Mouse (Mus musculus): Measurements from ENCODE around the gene Calm1.
"Not testable (repeated sequence)": the region's sequence is repeated elsewhere in the genome, so short reads cannot be mapped to it uniquely, and the experiment has no call there.

Calm1 gene

GRCm38 (mm10) chr12:100198967-100199660 is at the start of gene Calm1:
TSS of gene Calm1 (plus strand) at chr12:100199435.
- peak; percentile 94 to 96 for DNase-seq (ENCODE audit: low spot score in 2 of 2)

DNA sequence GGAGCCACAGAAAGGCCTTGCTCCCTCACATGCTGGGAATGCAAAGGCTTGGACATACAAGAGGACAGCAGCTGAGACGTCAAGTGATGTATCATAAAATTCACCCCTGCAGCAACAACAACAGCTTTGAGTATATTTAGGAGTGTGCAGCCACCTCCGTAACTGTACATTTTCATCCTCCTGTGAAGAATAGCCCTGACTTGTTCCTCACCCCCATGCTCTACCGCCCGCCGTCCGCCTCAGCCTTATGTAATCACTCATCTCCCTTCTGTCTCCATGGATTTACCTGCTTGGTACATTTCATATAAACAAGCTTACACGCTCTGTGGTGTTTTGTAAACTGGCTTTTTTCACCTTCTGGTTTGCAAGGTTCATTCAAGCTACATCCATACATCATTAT is 46.8 kb upstream of the Calm1 start:
- no peak for DNase-seq (ENCODE audit: low spot score in 2 of 2)

- peak; percentile 85 for DNase-seq (ENCODE audit: low spot score in 2 of 2)
Measured at GRCm38 (mm10) chr12:100159261-100159975, 39.8 kb upstream of the Calm1 start, which contains the start of gene Nrde2. TSS of gene Nrde2 (minus strand) at chr12:100159653.

DNA sequence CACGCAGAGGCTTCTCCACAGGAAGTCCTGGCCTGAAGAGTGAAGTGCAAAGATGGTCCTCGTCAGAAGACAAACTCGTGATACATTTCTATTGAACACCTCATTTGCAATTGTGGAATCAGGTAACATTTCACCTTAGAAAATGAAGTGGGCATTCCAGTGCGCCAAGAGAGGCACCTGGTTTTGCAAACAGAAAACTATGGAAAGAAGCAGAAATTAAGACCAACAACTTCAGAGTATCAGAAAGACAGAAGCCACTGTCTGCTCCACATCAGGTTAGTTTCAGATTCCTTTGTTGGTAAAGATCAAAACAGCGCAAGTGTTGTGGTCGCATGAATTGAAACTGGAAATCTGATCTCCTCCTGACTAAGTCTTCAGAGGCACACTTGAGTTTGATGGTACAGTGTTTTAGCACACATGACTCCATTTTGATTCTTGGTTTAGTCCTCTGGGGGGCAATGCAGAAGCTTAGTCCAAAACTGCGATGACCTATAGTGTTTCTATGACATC is 34.2 kb upstream of the Calm1 start:
- DNase-seq (ENCODE audit: low spot score in 2 of 2), result no peak

DNA sequence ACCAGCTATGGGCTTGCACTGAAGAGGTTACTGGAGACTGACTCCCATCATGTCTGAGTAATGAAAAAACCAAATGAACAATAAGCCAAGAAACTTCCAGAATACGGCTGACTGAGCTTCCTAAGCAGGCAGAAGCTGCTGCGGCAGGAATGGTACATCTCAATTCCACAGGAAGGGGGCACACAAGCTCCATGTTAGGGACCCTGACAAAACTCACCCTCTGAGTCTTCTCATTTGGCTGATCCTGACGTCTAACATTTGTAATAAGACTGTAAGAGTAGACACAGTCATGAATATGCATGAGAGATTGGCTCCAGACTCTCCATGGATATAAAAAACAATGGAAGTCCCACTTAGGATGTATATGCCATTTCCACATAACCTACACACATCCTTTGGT is 33.1 kb upstream of the Calm1 start:
- DNase-seq (ENCODE audit: low spot score in 2 of 2), result no peak

DNA sequence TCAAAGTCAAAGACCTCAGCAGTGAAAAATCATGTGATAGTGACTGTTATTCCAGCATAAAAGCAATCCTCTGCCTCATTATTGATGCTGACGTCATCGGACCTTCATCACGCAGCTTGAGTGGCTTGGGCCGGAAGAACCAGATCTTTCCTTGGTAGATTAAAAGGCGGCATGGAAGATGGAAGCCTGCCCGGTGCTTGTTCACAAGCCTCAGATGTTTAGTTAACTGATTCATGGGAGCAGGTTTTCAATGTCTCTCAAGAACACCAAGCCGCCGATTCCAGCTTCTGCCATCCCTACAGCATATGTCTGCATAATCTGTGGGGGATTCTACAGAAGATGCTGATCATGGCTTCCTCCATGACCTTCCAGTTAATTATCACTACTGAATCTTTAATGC is 32.3 kb upstream of the Calm1 start:
- DNase-seq (ENCODE audit: low spot score in 2 of 2), result no peak

DNA sequence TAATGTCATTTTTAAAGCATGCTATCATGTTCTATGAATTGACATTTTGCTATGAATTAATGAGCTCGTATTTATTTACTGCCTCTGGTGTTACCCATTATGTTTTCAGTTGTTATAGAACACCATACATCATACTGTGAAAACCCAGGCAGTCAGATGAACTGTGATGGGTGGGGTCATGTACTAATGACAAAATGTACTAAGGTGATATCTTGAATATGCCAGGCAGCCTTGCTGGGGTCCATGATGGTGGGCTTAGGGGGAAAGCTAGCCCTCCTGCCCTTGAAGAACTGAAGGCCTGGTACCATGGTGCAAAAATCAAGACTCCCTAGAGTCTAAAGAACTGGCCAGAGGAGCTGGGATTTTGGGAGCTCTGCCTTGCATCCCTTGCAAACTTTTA is 31.7 kb upstream of the Calm1 start:
- DNase-seq (ENCODE audit: low spot score in 2 of 2), result no peak

- no peak for DNase-seq (ENCODE audit: low spot score in 2 of 2)
Measured at GRCm38 (mm10) chr12:100167931-100168871, 31.0 kb upstream of the Calm1 start.

DNA sequence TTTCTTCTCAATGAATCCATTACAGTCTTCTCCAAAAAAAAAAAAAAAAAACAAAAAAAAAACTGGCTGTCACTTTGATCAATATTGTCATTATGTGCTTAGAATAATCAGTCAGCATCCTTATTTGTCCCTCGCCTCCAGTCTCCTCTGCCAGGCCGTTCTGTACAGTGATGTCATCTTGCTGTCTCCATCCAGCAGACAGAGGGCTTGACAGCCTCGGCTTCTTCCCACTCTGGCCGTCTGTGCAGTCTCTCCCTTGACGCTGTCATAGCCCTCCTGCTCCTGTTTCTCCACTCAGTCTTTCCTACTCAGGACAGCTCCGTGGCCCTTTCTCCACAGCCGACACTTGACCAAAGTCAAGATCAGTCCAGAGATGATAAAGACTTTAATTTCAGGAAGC is 26.8 kb upstream of the Calm1 start:
- no peak for DNase-seq (ENCODE audit: low spot score in 2 of 2)

DNA sequence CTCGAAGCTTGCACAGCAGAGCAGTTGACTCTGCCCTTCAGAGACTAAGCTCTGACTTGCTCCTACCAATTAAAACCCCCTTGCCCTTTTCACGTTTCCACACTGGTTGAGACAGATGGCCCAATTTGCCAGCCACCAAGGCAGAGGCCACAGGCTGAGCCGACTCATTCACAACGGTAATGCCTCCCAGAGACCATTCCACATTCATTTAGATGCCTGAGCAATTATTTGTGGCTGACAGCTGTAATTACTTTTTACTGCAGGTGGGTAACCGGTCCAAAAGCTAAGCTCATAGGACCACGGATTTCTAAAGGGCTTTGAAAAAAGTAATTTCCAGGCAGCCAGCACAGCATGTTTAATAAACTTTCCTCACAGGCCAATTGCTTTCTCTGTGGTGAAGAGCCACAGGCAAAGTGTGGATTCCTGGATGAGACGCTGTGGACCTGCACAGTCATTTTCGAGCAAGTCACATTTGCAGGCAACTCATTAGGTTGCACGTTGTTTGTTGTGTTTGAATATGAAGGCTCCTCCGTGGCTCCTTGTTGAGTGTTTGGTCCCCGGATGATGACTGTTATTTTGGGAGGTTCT is 22.7 kb upstream of the Calm1 start:
- no peak for DNase-seq (ENCODE audit: low spot score in 2 of 2)

GRCm38 (mm10) chr12:100178898-100179440 is 20.3 kb upstream of the Calm1 start:
- DNase-seq (ENCODE audit: low spot score in 2 of 2), result no peak

DNA sequence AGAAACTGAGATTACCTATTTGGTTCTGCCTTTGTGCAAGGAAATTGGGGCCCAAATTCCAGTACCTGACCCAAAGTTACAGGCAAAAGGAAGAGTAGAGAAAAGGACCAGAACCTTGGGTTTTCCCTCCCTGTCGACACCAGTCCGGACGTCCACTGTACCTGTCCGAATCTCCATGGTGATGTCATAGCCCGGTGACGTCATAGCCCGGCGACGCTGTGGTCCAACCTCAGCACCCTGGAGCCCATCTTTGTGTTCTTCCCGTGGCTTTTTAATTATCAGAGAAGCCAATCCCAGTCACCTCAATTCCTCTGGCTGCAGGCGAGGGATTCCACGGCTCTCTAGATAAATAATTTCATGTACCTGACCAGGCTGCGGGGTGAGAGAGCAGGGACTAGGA is 18.4 kb upstream of the Calm1 start:
- no peak for DNase-seq (ENCODE audit: low spot score in 2 of 2)

DNA sequence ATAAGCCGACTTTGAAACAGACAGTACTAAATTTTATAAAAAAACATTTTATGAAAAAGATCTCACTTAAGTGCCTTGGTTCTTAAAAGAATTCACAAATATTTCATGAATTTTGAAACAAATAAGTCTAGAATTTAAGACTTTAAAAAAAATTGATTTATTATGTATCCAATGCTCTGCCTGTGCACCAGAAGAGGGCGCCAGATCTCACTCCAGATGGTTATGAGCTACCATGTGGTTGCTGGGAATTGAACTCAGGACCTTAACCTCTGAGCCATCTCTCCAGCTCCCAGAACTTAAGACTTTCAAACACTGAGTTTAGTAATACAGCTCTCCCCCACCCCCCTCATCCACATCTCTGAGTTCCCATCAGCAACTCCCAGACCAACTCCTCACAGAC is 16.6 kb upstream of the Calm1 start:
- DNase-seq (ENCODE audit: low spot score in 2 of 2), result no peak

DNA sequence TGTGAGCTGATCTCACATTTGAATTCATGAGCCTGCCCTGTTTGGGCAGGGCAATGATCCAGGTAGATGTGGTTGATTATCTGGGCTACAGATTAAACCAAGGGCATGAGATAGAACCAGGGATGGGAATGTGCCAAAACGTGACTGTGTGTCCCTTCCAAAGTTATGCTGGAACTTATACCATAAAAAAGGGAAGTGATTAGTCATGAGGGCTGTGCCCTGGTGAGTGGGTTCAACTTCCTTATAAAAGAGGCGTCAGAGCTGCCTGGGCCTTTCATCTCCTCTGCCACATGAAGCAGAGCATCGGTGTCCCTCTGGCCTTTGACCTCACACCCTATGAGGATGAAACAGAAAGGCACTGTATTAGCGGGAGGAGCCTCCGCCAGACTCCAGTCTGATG is 15.3 kb upstream of the Calm1 start:
- no peak for DNase-seq (ENCODE audit: low spot score in 2 of 2)

GRCm38 (mm10) chr12:100184976-100185375 is 14.3 kb upstream of the Calm1 start:
- not testable (repeated sequence) for DNase-seq (ENCODE audit: low spot score in 2 of 2)

DNA sequence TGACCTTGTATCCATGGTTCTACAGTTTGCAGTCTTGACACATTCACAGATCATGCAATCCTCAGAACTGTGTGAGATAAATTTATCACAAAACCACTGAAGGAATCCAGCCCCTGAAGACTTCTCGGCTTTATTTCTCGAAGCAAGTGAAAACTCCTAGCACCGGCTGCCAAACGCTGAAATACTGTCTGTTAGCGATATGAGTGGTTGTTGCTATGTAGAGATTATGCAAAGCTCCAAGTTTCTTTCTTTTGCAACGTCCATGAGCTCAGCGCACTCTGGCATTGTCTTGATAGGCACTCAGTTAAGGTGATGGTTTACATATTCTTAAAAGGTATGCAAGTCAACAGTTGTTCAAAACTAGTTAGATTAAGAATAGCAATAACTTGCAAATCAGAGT is 13.3 kb upstream of the Calm1 start:
- DNase-seq (ENCODE audit: low spot score in 2 of 2), result no peak

DNA sequence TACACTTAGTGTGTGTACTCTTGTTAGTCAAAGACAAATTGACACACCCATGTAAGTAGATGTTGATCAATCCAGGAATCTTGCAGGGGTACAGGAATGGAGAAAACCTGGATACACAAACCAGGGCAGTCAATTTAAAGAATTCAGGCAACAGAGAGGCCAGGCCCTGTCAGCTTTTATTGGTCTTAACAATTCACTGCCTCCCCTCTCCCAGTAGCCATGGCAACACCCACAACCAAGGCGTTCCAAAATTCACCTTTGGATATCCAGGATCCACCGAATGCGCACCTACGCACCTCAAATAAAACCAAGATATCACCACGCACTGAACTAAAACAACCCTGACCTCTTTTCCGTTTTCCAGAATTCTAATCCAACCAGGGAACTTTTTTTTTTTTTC is 12.9 kb upstream of the Calm1 start:
- no peak for DNase-seq (ENCODE audit: low spot score in 2 of 2)

DNA sequence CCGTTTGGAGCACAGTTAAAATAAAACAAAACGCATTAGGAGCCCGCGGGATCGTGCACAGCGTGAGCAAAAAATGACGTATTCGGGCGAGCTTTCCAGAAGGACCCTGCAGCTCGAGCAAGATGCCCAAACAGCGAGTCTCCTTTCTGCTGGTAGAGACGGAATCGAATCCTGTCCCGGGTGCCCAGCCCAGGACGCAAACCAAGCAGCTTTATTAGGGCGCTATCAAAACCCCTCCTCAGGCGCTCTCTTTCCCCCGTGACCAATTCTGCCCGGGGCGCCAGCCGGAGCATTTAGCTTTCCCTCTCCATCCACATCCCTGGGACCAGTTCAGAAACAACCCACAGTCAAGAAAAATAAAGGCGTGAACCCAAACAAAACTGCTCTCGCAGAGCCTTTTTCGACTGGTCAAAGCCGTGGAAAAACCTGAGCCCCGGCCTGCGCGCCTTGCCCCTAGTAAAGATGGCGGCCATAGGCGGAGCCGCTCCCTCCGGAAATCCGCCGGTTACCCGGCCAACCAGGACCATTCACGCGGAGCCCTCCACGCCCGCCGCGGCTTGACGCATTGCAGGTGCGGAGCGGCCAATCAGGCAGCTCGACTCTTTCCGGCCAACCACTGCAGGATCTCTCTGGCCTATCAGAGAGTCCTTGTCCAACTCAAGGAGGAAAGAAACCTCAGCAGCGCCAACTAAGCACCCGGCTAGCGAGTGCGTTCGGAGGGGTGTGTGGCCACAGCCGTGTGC is 12.1 kb upstream of the Calm1 start:
- peak; percentile 99 for DNase-seq (ENCODE audit: low spot score in 2 of 2)

DNA sequence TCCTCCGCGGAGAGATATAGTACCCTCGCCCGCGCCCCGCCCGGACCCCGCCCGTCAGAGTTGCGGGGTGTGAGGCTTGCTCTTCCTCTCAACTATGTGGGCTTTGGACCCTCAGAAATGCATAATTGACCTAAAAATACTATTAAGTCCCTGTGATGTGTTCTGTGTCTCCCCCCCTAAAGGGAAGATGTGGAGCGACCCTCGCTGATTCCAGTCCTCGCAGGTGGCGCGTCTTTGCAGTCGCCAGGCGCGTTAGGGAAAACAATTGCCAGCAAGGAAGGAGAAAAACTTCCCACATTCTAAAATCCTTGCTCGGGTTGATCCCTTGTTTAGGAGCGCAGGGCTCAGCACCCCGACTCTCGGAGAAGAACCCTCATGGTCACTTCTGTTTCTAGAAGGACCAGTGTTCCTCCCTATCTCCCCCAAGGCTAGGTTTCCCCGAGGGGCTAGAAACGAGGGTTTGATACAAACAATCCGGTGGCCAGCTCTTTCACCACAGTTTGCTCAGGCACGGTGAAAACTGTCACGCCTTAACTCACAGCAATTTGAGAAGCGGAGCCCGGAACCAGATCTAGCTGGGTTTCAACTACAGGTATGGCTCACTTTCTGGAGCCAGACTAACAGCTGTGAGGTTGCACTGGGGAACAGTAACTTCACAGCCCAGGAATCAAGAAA is 11.3 kb upstream of the Calm1 start:
- no peak for DNase-seq (ENCODE audit: low spot score in 2 of 2)

- no peak for DNase-seq (ENCODE audit: low spot score in 2 of 2)
Measured at GRCm38 (mm10) chr12:100190802-100191201, 8.4 kb upstream of the Calm1 start.

Data from urinary bladder, postnatal 4 days (tissue).